Mouse (Mus musculus) cerebellum, postnatal 14 days (tissue): ENCODE results near the gene Igfn1.

Experiments
- DNase-seq, 2 experiments: peaks; one replicate each; pipeline ENCODE4 v3.0.0; 2021; ENCODE audit warnings: mixed read lengths in 2 of 2

Igfn1 gene

GRCm38 (mm10) chr1:136007211-136008158, 1.3 kb upstream of the Igfn1 start, which contains the start of gene Tmem9:
Gene Tmem9, plus strand, starts transcription at chr1:136008150.
- DNase-seq = peak; percentile 71 to 77

DNA sequence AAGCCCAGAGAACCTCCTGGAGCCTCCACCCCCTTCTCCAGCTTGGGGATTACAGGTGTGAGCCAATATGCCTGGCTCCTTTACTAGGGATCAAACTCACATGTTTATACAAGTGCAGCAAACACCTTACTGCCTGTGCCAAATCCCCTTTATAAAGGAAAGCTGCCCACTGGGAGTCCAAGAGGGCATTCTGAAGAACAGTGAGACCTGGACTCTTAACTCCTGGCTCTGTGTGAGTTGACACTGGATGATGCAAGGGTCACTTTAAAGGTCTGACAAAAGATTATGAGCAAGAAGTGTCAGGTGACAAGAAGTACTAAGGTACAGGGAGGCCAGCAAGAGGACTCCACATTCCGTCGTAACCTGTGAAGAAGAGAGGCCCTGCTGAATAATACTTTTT, 4.7 kb downstream of the Igfn1 start:
- DNase-seq = no peak

GRCm38 (mm10) chr1:135999720-136000287, 6.3 kb downstream of the Igfn1 start:
- no peak for DNase-seq

GRCm38 (mm10) chr1:135997537-135997936, 8.6 kb downstream of the Igfn1 start:
- DNase-seq = no peak

DNA sequence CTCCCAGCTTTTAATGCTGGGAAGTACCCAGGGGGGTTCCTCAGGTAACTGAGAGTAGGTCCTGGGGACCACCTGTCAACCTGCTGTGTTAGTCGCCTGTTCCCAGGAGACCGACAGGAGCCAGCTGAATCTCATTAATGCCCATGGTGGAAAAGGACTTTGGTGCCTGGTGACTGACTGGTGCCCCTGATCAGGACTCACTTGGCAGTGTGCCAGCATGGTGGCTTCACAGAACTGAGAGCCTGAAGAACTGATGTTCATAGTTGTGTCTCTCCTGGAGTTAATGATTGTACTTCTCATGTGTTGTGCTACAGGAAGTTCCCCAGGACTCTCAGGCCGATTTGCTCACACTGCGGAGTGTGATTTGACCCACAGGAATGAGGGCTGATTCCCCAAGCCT, 12.7 kb downstream of the Igfn1 start:
- peak in 1 of 2 experiments; percentile 38 for DNase-seq

DNA sequence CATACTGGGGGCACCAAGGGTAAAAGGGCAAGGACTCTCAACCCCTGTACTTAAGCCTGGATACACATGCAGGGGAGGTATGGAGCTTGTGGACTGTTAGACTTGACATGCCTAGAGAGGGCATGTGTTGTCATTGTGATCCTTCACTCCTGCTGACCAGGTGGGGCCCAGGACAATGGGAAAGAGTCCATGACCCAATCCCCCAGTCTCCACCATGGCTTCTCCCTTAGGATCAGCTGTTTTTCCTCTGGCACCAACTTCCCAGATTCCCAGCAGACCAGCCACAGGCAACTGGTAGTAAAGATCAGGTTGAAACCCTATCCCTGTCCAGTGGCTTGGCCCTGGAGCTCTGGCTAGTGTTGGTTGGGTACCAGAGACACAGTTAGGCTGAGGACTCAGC, 16.3 kb downstream of the Igfn1 start:
- DNase-seq = no peak

DNA sequence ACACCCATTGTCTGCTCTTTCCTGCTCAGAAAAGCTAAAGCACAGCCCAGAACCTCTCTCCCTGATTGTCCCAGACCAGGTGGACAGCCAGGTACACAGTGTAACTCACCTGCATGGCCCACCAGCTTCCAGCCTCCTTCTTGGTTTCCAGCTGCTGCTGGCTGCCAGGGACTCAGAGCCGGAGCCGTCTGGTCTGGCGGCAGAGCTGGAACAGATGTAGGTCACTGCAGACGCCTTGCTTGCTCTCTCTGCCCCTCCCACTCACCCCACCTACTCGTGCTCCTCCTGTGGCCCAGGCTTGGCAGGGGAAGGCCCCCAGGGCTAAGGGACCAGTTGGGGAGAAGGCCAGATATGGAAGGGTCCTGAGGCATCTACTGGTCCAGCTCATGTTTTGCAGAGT, 22.0 kb downstream of the Igfn1 start:
- no peak for DNase-seq

DNA sequence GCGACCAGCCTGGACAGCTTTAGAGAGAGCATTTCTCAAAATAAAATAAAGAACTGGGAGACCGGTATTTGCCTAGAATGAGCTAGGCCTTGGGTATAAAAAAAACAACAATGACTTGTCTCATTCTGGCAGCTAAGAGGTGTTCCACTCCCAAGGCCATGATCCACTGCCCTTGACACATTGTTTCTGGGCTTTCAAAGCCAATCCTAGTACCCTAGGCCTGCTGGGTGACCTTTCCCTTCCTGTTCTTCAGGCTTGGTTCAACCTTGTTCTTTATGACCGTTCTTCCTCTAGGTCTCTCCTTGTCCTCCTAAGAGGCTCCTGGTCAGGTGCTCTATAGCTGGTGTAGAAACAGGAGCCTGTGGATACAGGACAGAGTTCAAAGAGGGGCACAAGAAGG, 33.6 kb downstream of the Igfn1 start:
- no peak for DNase-seq

GRCm38 (mm10) chr1:135970486-135970885, 35.7 kb downstream of the Igfn1 start:
- DNase-seq = peak; percentile 39 to 67

DNA sequence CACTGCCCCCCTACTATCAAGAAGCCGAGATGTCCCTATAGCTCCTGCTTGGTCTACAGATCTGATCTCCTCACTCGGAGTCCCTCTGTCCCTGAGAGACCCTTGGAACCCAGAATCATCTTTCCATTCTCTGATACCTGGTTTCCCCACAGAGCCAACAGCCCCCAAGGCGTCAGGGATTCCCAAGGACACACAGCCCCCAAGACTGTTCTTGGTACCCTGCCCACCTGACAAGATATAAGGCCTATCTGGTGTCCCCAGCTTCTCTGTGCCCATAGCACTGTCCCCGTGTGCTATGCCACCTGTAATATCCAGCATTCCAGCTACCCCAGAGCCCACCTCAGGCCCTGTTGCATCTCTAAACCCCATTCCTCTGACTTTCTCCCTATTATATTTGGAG, 38.4 kb downstream of the Igfn1 start:
- DNase-seq = no peak

GRCm38 (mm10) chr1:135964561-135964960, 41.6 kb downstream of the Igfn1 start:
- no peak for DNase-seq

DNA sequence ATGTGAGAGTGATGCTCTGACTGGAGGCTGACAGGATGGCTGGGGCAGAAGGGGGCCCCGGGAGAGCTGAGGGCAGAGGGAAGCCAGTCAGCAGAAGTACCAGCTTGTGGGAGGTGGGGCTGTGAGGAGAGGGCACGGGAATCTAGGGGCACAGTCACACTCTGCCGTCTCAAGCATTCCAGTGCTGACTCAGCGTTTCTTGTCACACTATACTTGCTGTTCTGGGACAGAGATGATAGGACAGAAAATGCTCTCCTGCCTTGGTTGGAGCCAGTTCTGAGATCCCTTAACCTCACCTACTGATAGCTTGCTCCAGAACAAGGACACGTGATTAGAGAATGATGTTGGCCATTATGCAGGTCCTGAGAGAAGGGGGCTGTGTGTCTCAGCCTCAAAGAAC, 43.0 kb downstream of the Igfn1 start:
- no peak for DNase-seq

DNA sequence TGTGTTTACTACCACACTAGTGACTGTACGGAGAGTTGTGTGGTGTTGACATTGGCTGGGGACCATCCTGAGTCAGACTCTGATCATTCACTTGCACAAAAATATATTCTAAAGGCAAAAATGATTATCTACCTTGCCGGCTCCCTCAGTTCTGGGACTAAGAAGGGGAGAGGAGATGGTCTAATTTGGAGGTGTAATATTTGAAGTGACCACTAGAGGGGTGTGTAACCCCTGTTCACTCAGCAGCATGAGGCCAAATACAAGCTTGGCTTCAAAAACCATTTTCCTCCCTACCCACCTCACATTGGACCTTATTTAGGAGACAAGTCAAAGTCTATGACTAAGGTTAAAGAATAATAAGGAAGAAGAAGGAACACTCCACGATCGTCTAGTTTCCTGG, 47.7 kb downstream of the Igfn1 start:
- peak; percentile 46 to 69 for DNase-seq

GRCm38 (mm10) chr1:135948871-135949270, 57.3 kb downstream of the Igfn1 start:
- no peak for DNase-seq

DNA sequence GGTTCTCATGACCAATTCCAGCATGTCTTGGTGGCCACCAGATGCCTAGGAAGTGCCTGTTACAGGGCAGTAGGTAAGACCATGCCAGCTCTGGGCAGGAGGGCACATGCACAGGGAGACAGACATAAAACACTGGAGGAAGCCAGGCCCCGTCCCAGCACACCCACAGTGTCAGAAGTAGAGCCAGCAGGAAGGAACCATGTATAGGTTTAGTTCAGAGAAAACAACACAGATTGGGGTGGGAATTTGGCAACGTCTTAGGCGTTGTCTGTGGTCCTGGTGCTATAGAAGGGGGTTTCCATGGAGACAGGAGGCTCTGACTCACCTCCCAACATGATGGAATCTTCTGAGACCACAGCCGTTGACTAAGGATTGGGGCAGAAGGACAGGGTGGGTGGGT, 59.9 kb downstream of the Igfn1 start:
- DNase-seq = no peak

DNA sequence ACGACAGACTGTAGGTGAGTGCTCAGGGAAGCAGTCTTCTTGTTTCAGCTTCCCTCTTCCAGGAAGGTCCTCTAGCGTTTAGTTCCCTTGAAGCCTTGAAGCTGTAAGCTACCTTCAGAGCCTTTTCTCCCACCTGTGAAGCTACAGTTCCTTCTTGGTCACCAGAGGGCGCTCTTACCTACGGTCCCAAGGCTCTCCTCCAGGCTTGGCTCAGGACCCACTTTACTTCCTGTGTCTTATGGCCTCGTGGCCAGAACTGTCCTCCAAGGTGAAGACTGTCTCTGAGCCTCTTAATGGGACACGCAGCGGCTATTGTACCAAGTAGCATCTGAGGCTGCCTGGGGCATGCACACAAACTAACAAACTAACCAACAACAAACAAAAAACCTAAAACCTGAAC, 60.4 kb downstream of the Igfn1 start:
- peak; percentile 72 to 79 for DNase-seq

GRCm38 (mm10) chr1:135944526-135945259, 61.4 kb downstream of the Igfn1 start:
- DNase-seq = peak; percentile 96 to 98

DNA sequence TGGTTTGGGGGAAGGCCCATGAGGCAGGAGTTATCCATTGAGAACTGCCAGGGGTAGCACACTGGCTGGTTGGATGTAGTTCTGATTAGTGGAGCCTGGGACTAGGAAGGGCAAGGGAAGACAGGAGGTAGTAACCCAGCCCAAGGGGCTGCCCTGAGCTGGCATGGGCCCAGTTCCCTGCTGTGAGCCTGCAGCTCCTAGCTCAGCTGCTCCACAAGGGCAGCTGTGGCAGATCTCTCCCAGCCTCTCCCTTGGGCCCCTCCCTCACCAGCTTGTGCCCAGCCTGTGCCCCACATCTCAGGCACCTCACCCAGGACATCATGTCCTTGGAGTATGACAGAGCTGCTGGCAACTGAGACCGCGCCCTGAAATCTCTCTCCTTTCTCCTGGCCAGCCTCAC, 62.4 kb downstream of the Igfn1 start:
- peak; percentile 27 to 54 for DNase-seq

- DNase-seq = no peak
Measured at GRCm38 (mm10) chr1:135942116-135942515, 64.0 kb downstream of the Igfn1 start.

- no peak for DNase-seq
Measured at GRCm38 (mm10) chr1:135941259-135942006, 64.7 kb downstream of the Igfn1 start.

GRCm38 (mm10) chr1:135936091-135936490, 70.1 kb downstream of the Igfn1 start:
- no peak for DNase-seq

DNA sequence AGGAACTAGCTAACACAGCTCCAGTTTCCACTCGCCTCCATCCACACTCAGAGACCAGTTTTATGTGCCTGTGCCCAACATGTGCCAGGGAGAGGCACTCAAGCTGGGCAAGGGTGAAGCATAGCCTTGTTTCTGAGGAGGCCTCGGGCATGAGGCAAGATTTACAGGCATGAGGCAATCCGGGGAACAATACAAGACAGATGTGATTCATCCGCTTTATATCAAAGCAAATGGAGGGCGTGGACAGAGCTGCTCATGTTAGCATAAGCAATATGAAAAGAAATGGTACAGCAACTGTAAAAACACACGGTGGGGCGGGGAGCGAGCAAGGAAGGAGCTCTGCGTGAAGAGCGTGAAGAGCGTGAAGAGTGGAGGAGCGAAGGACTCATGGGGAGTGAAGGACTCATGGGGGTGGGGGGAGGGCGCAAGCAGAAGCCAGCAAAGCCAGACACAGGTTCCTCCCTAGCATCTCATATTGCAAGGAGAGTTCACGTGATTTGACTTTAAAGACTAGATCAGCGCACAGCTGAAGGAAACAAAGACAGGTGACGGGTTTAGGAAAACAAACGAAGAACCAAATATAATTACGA, 72.3 kb downstream of the Igfn1 start:
- no peak for DNase-seq
